Mouse (Mus musculus): Measurements from ENCODE around the gene Capn5.

DNA sequence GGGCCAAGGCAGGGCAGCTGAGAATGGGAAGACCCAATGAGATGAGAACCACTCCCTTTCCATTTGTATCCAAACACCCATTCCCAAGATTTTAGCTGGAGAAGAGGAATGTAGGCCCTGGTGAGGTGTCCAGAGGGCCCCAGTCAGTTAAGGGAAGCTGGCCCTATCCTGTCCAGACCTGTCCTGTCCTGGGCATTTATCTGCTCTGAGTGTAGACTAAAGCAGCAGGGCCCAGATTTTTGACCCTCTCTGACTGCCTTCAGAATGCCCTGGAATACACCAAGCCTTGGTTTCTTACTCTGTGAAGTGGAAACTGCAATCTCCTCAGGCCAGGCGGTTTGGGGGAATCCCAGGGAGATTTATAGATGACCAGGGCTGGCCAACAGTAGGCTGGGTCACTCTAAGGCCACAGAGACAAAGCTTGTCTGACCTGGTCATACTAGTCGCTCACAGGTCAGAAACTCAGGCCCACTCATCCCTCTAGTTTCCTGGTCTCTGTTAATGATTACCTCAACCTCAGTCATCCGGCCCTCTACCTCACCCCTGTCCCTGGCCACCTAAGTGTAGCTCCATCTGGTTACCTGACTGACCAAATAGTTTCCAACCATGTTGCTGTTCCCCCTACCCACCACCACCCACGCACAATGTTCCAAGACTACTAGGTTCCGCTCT, 622 bp upstream of the Capn5 start:
- no peak for TF ChIP-seq GATA1 (IDR thresholded peaks at IDR 0.05; ENCODE audit: borderline replicate concordance, low read length)
- TF ChIP-seq FLI1 (IDR thresholded peaks at IDR 0.05; ENCODE audit: low read length), result no peak

Data from megakaryocyte, embryonic 14.5 days (primary cell).